Mouse (Mus musculus): ENCODE results near the gene Megf11. TPM values are rescaled to one million over a fixed set of nuclear protein-coding genes. Genes with fewer than 3 reads are reported as not detected.

The Megf11 gene
- polyA plus RNA-seq, 1 experiment = 0.94 TPM

- H3K9me3 ChIP-seq (replicated peaks; ENCODE audit: control insufficient read depth, insufficient read depth, low read length, poor library complexity, severe bottlenecking) = no peaks in the 10 kb centered on the region
Observed at GRCm38 (mm10) chr9:64397108-64397507, 11.7 kb downstream of the Megf11 start.

GRCm38 (mm10) chr9:64399121-64399520 lies 13.7 kb downstream of the Megf11 start:
- Histone ChIP-seq H3K36me3 (ENCODE audit: control insufficient read depth, insufficient read depth, low read length, poor library complexity, severe bottlenecking) (no peaks in the 10 kb centered on the region), H3K27ac (ENCODE audit: insufficient read depth, low read length) (no peak overlapping the region), H3K27me3 (ENCODE audit: control insufficient read depth, insufficient read depth, low read length, poor library complexity, severe bottlenecking) (no peaks in the 10 kb centered on the region), H3K4me3 (ENCODE audit: low read depth, low read length) (no peak overlapping the region), H3K9ac (ENCODE audit: low read depth, poor library complexity, severe bottlenecking) (no peak overlapping the region), H3K4me1 (ENCODE audit: control insufficient read depth, insufficient read depth, low read length) (no peaks in the 10 kb centered on the region), H3K9me3 (replicated peaks; ENCODE audit: control insufficient read depth, insufficient read depth, low read length, poor library complexity, severe bottlenecking) (no peaks in the 10 kb centered on the region)
- TF ChIP-seq POLR2A (IDR thresholded peaks at IDR 0.05; ENCODE audit: insufficient read depth, low read length) (no peak), EP300 (IDR thresholded peaks at IDR 0.05; ENCODE audit: insufficient read depth, low read depth, low read length) (no peak), CTCF (IDR thresholded peaks at IDR 0.05; ENCODE audit: low read depth, low read length) (no peak)

More at GRCm38 (mm10) chr9:64397108-64397507, 11.7 kb downstream of the Megf11 start:
- TF ChIP-seq CTCF (IDR thresholded peaks at IDR 0.05; ENCODE audit: low read depth, low read length) (peak; percentile 46), POLR2A (IDR thresholded peaks at IDR 0.05; ENCODE audit: insufficient read depth, low read length) (no peak)
- Histone ChIP-seq H3K9ac (ENCODE audit: low read depth, poor library complexity, severe bottlenecking) (no peak overlapping the region), H3K27me3 (ENCODE audit: control insufficient read depth, insufficient read depth, low read length, poor library complexity, severe bottlenecking) (no peaks in the 10 kb centered on the region), H3K36me3 (ENCODE audit: control insufficient read depth, insufficient read depth, low read length, poor library complexity, severe bottlenecking) (no peaks in the 10 kb centered on the region), H3K27ac (ENCODE audit: insufficient read depth, low read length) (no peak overlapping the region), H3K4me1 (ENCODE audit: control insufficient read depth, insufficient read depth, low read length) (no peaks in the 10 kb centered on the region), H3K4me3 (ENCODE audit: low read depth, low read length) (no peak overlapping the region)

GRCm38 (mm10) chr9:64402141-64402540 lies 16.7 kb downstream of the Megf11 start:
- Histone ChIP-seq H3K27ac (ENCODE audit: insufficient read depth, low read length) (no peak overlapping the region), H3K36me3 (ENCODE audit: control insufficient read depth, insufficient read depth, low read length, poor library complexity, severe bottlenecking) (no peaks in the 10 kb centered on the region), H3K9ac (ENCODE audit: low read depth, poor library complexity, severe bottlenecking) (no peak overlapping the region), H3K9me3 (replicated peaks; ENCODE audit: control insufficient read depth, insufficient read depth, low read length, poor library complexity, severe bottlenecking) (no peaks in the 10 kb centered on the region), H3K4me3 (ENCODE audit: low read depth, low read length) (no peak overlapping the region), H3K4me1 (ENCODE audit: control insufficient read depth, insufficient read depth, low read length) (no peaks in the 10 kb centered on the region), H3K27me3 (ENCODE audit: control insufficient read depth, insufficient read depth, low read length, poor library complexity, severe bottlenecking) (no peaks in the 10 kb centered on the region)
- TF ChIP-seq EP300 (IDR thresholded peaks at IDR 0.05; ENCODE audit: insufficient read depth, low read depth, low read length) (no peak), POLR2A (IDR thresholded peaks at IDR 0.05; ENCODE audit: insufficient read depth, low read length) (no peak), CTCF (IDR thresholded peaks at IDR 0.05; ENCODE audit: low read depth, low read length) (no peak)

- H3K4me3 ChIP-seq (ENCODE audit: low read depth, low read length) = no peak overlapping the region
- H3K36me3 ChIP-seq (ENCODE audit: control insufficient read depth, insufficient read depth, low read length, poor library complexity, severe bottlenecking) = no peaks in the 10 kb centered on the region
- H3K9ac ChIP-seq (ENCODE audit: low read depth, poor library complexity, severe bottlenecking) = no peak overlapping the region
- no peak overlapping the region for H3K27ac ChIP-seq (ENCODE audit: insufficient read depth, low read length)
- no peaks in the 10 kb centered on the region for H3K9me3 ChIP-seq (replicated peaks; ENCODE audit: control insufficient read depth, insufficient read depth, low read length, poor library complexity, severe bottlenecking)
- no peaks in the 10 kb centered on the region for H3K4me1 ChIP-seq (ENCODE audit: control insufficient read depth, insufficient read depth, low read length)
- H3K27me3 ChIP-seq (ENCODE audit: control insufficient read depth, insufficient read depth, low read length, poor library complexity, severe bottlenecking) = no peaks in the 10 kb centered on the region
- TF ChIP-seq CTCF (IDR thresholded peaks at IDR 0.05; ENCODE audit: low read depth, low read length) (no peak), POLR2A (IDR thresholded peaks at IDR 0.05; ENCODE audit: insufficient read depth, low read length) (no peak), EP300 (IDR thresholded peaks at IDR 0.05; ENCODE audit: insufficient read depth, low read depth, low read length) (no peak)
Observed at GRCm38 (mm10) chr9:64406841-64407240, 21.4 kb downstream of the Megf11 start.

GRCm38 (mm10) chr9:64407390-64407970 lies 22.1 kb downstream of the Megf11 start:
- TF ChIP-seq CTCF (IDR thresholded peaks at IDR 0.05; ENCODE audit: low read depth, low read length) = no peak
- TF ChIP-seq EP300 (IDR thresholded peaks at IDR 0.05; ENCODE audit: insufficient read depth, low read depth, low read length) = no peak
- no peak for TF ChIP-seq POLR2A (IDR thresholded peaks at IDR 0.05; ENCODE audit: insufficient read depth, low read length)
- H3K27ac ChIP-seq (ENCODE audit: insufficient read depth, low read length) = no peak overlapping the region
- no peak overlapping the region for H3K9ac ChIP-seq (ENCODE audit: low read depth, poor library complexity, severe bottlenecking)
- no peaks in the 10 kb centered on the region for H3K36me3 ChIP-seq (ENCODE audit: control insufficient read depth, insufficient read depth, low read length, poor library complexity, severe bottlenecking)
- no peak overlapping the region for H3K4me3 ChIP-seq (ENCODE audit: low read depth, low read length)
- H3K9me3 ChIP-seq (replicated peaks; ENCODE audit: control insufficient read depth, insufficient read depth, low read length, poor library complexity, severe bottlenecking) = no peaks in the 10 kb centered on the region
- H3K27me3 ChIP-seq (ENCODE audit: control insufficient read depth, insufficient read depth, low read length, poor library complexity, severe bottlenecking) = no peaks in the 10 kb centered on the region
- no peaks in the 10 kb centered on the region for H3K4me1 ChIP-seq (ENCODE audit: control insufficient read depth, insufficient read depth, low read length)

GRCm38 (mm10) chr9:64408821-64409220 lies 23.4 kb downstream of the Megf11 start:
- Histone ChIP-seq H3K27me3 (ENCODE audit: control insufficient read depth, insufficient read depth, low read length, poor library complexity, severe bottlenecking) (no peaks in the 10 kb centered on the region), H3K4me1 (ENCODE audit: control insufficient read depth, insufficient read depth, low read length) (no peaks in the 10 kb centered on the region), H3K36me3 (ENCODE audit: control insufficient read depth, insufficient read depth, low read length, poor library complexity, severe bottlenecking) (no peaks in the 10 kb centered on the region), H3K27ac (ENCODE audit: insufficient read depth, low read length) (no peak overlapping the region), H3K4me3 (ENCODE audit: low read depth, low read length) (no peak overlapping the region), H3K9ac (ENCODE audit: low read depth, poor library complexity, severe bottlenecking) (no peak overlapping the region), H3K9me3 (replicated peaks; ENCODE audit: control insufficient read depth, insufficient read depth, low read length, poor library complexity, severe bottlenecking) (no peaks in the 10 kb centered on the region)
- no peak for TF ChIP-seq CTCF (IDR thresholded peaks at IDR 0.05; ENCODE audit: low read depth, low read length)
- no peak for TF ChIP-seq EP300 (IDR thresholded peaks at IDR 0.05; ENCODE audit: insufficient read depth, low read depth, low read length)
- TF ChIP-seq POLR2A (IDR thresholded peaks at IDR 0.05; ENCODE audit: insufficient read depth, low read length) = no peak
